Mouse (Mus musculus): ENCODE measurements at regions not wholly inside any gene's neighbourhood (a gene's known extent, or its start where the extent isn't known, plus 50 kb on each side); places are given as distances from the start of the nearest gene placed in this dataset.

- TF ChIP-seq HCFC1 (IDR thresholded peaks at IDR 0.05; ENCODE audit: borderline replicate concordance, insufficient read depth, low read length), result no peak
- TF ChIP-seq ZNF384 (IDR thresholded peaks at IDR 0.05; ENCODE audit: low read depth, low read length), result no peak
- TF ChIP-seq MAFK (IDR thresholded peaks at IDR 0.05; ENCODE audit: insufficient read depth, low read depth, low read length), result no peak
- TF ChIP-seq CHD2 (IDR thresholded peaks at IDR 0.05; ENCODE audit: low read depth, low read length), result no peak
Measured at GRCm38 (mm10) chr12:80011916-80012315, 100.9 kb downstream of the Zfp36l1 start.

Data from ES-E14 (cell line).